Mouse (Mus musculus) heart, adult 2 months (tissue): ENCODE results near the gene Gm37240. TPM values are rescaled to one million over a fixed set of nuclear protein-coding genes. Genes with fewer than 3 reads are reported as not detected.
A peak's percentile ranks its signal among the peaks of the same experiment; 100 is the strongest.

ENCODE experiments used
- DNase-seq, 2 experiments: peaks; one replicate each; pipeline ENCODE4 v3.0.0; 2021
- H3K27ac ChIP-seq: fragments of 200-600 bp; 2 replicates; pipeline ENCODE4 v1.8.1; 2022
- H3K27me3 ChIP-seq: fragments of 200-500 bp; 2 replicates; pipeline ENCODE4 v1.6.1; 2012; ENCODE audit warnings: mild to moderate bottlenecking, low read length, inconsistent platforms, mixed read lengths; ENCODE audit not compliant: control insufficient read depth, insufficient read depth
- H3K36me3 ChIP-seq: fragments of 200-500 bp; 2 replicates; pipeline ENCODE4 v1.6.1; 2012; ENCODE audit warnings: low read length, inconsistent platforms; ENCODE audit not compliant: control insufficient read depth, insufficient read depth
- H3K4me1 ChIP-seq: fragments of 200-500 bp; 2 replicates; pipeline ENCODE4 v1.6.1; 2011; ENCODE audit warnings: low read length; ENCODE audit not compliant: control insufficient read depth, insufficient read depth
- H3K4me3 ChIP-seq: fragments of 200-600 bp; 2 replicates; pipeline ENCODE4 v1.8.1; 2022
- H3K79me2 ChIP-seq: fragments of 200-500 bp; replicated peaks from 2 replicates; pipeline ENCODE4 v1.6.1; 2012; ENCODE audit warnings: mild to moderate bottlenecking, inconsistent platforms, low read length, moderate library complexity, mixed read lengths; ENCODE audit not compliant: control insufficient read depth, insufficient read depth
- H3K9ac ChIP-seq: fragments of 200-500 bp; 2 replicates; pipeline ENCODE4 v1.6.1; 2012; ENCODE audit warnings: low read depth, mild to moderate bottlenecking, control low read depth, inconsistent platforms, low read length, mixed read lengths
- CTCF ChIP-seq: fragments of 200-600 bp; IDR thresholded peaks from 2 replicates; pipeline ENCODE4 v1.8.1; 2022; ENCODE audit warnings: antibody characterized with exemption, mild to moderate bottlenecking, moderate library complexity
- EP300 ChIP-seq: fragments of 200-500 bp; IDR thresholded peaks from 2 replicates; pipeline ENCODE4 v1.6.1; 2011; ENCODE audit warnings: low read depth, low read length, control low read depth; ENCODE audit not compliant: insufficient read depth
- POLR2A ChIP-seq: fragments of 200-500 bp; IDR thresholded peaks from 2 replicates; pipeline ENCODE4 v1.6.1; 2011; ENCODE audit warnings: mild to moderate bottlenecking, low read depth, low read length, control low read depth; ENCODE audit not compliant: insufficient read depth
- WGBS: fragments of 180-500 bp; shearing (Covaris S2); methylation state at CpG from one replicate; pipeline ENCODE4 v1.1.7; 2018; 5-methylcytosine and 5-hydroxymethylcytosine counted together
- intact Hi-C: fragments of 180-260 bp; cut with DNase I; formaldehyde crosslinking; loops from one replicate; pipeline ENCODE4 v1.15.1; 2025
- polyA plus RNA-seq: library from polyadenylated mRNA; depleted of rRNA; stranded (reverse); fragments of >200 nt; gene quantifications from 2 replicates; pipeline ENCODE4 v1.2.3, GENCODE M21; 2012
- total RNA-seq, 2 experiments: library from RNA; stranded (reverse); gene quantifications; 2 replicates each; pipeline ENCODE4 v1.2.3; 2021

The Gm37240 gene
- total and polyA plus RNA-seq, 3 experiments: 25.0 to 45.3 (median 36.6) TPM

GRCm38 (mm10) chr3:85348021-85348420 is 539.3 kb downstream of the Gm37240 start:
- intact Hi-C loops: no loop called here
- 74% methylated on average over 6 of the region's 6 CpGs for WGBS

GRCm38 (mm10) chr3:85341103-85341860 is 546.0 kb downstream of the Gm37240 start:
- no peak overlapping the region for H3K4me3 ChIP-seq
- H3K36me3 ChIP-seq: 0 out of 2 replicates have a peak, but pooled peaks cover 2% of the 10 kb centered on the region
- H3K27ac ChIP-seq: peak overlapping the region; percentile 10
- no peaks in the 10 kb centered on the region for H3K4me1 ChIP-seq
- 72% methylated on average over 12 of the region's 12 CpGs for WGBS
- no peaks in the 10 kb centered on the region for H3K27me3 ChIP-seq
- TF ChIP-seq EP300 (no peak), CTCF (no peak), POLR2A (no peak)
- H3K9ac ChIP-seq: no peak overlapping the region
- intact Hi-C loops: loop anchor here (5.0 kb wide), 1 partner anchor 36 kb away; no protein-coding TSS in a partner anchor
- no peaks in the 10 kb centered on the region for H3K79me2 ChIP-seq
- no peak for DNase-seq

More at GRCm38 (mm10) chr3:85348021-85348420, 539.3 kb downstream of the Gm37240 start:
- DNase-seq: no peak
- H3K27ac ChIP-seq: no peak overlapping the region
- H3K27me3 ChIP-seq: no peaks in the 10 kb centered on the region
- H3K4me1 ChIP-seq: no peaks in the 10 kb centered on the region; the same call in 1 of the 2 replicates
- H3K9ac ChIP-seq: no peak overlapping the region
- TF ChIP-seq CTCF: no peak
- TF ChIP-seq POLR2A: no peak
- no peak for TF ChIP-seq EP300
- no peak overlapping the region for H3K4me3 ChIP-seq
- no peaks in the 10 kb centered on the region for H3K79me2 ChIP-seq
- no peaks in the 10 kb centered on the region for H3K36me3 ChIP-seq

GRCm38 (mm10) chr3:85340491-85340890 is 546.8 kb downstream of the Gm37240 start:
- H3K27me3 ChIP-seq: no peaks in the 10 kb centered on the region
- intact Hi-C loops: loop anchor here (5.0 kb wide), 1 partner anchor 37 kb away; no protein-coding TSS in a partner anchor
- DNase-seq: no peak
- TF ChIP-seq EP300 (no peak), CTCF (no peak), POLR2A (no peak)
- peak overlapping the region; percentile 87 for H3K27ac ChIP-seq
- H3K4me3 ChIP-seq: no peak overlapping the region
- 28% methylated on average over 3 of the region's 3 CpGs for WGBS
- H3K9ac ChIP-seq: no peak overlapping the region
- 0 out of 2 replicates have a peak, but pooled peaks cover 2% of the 10 kb centered on the region for H3K36me3 ChIP-seq
- no peaks in the 10 kb centered on the region for H3K4me1 ChIP-seq
- no peaks in the 10 kb centered on the region for H3K79me2 ChIP-seq

- Histone ChIP-seq H3K27me3 (no peaks in the 10 kb centered on the region), H3K36me3 (0 out of 2 replicates have a peak, but pooled peaks cover 2% of the 10 kb centered on the region), H3K9ac (no peak overlapping the region), H3K27ac (peak overlapping the region; percentile 87), H3K4me1 (no peaks in the 10 kb centered on the region), H3K4me3 (no peak overlapping the region), H3K79me2 (no peaks in the 10 kb centered on the region)
- intact Hi-C loops: loop anchor here (5.0 to 10.0 kb wide), 3 partner anchors 37 to 413 kb away; no protein-coding TSS in a partner anchor
- no peak for TF ChIP-seq POLR2A
- TF ChIP-seq EP300: no peak
- TF ChIP-seq CTCF: no peak
- WGBS: 67% methylated on average over 2 of the region's 2 CpGs
- DNase-seq: no peak
Measured at GRCm38 (mm10) chr3:85339926-85340325, 547.4 kb downstream of the Gm37240 start.

DNA sequence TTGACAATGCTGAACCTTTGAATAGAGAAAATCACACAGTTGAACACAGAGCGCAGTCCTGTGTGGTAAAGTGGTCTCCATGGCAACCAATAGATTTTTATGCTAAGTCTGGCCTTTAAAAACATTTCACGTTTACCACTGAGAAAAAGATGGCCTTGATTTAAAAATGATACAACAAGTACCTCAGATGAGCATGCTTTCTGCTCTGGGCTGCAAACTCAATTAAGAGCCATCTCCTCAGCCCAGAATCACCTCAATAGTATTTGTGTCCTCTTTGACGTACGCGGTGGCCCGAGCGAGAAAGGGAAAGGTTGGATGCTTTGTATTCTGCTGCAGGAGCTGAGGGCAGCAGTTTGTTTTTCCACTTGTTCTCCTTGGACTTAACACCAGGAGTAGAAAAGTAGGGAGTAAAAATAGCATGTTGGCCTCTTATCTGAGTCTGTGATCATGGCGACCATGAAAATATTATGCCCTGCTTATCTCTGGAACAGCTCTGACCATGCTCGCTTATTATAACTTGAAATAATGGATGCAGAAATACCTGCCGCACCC is 548.0 kb downstream of the Gm37240 start:
- H3K79me2 ChIP-seq: no peaks in the 10 kb centered on the region
- H3K4me3 ChIP-seq: no peak overlapping the region
- TF ChIP-seq CTCF: 0 out of 2 replicates have a peak, but pooled peaks have one; percentile 3
- 0 out of 2 replicates have a peak, but pooled peaks have one; percentile 13 for TF ChIP-seq EP300
- no peak for TF ChIP-seq POLR2A
- H3K27me3 ChIP-seq: no peaks in the 10 kb centered on the region
- no peaks in the 10 kb centered on the region for H3K4me1 ChIP-seq
- 0 out of 2 replicates have a peak, but pooled peaks cover 2% of the 10 kb centered on the region for H3K36me3 ChIP-seq
- intact Hi-C loops: loop anchor here (5.0 to 10.0 kb wide), 2 partner anchors 125 to 412 kb away; no protein-coding TSS in a partner anchor
- H3K9ac ChIP-seq: no peak overlapping the region
- DNase-seq: peak in 1 of 2 experiments; percentile 47
- H3K27ac ChIP-seq: peak overlapping the region; percentile 87
- WGBS: 56% methylated on average over 10 of the region's 10 CpGs

GRCm38 (mm10) chr3:85338755-85339095 is 548.6 kb downstream of the Gm37240 start:
- 81% methylated on average over 3 of the region's 3 CpGs for WGBS
- peak overlapping the region; percentile 79 for H3K27ac ChIP-seq
- intact Hi-C loops: loop anchor here (5.0 to 10.0 kb wide), 2 partner anchors 124 to 411 kb away; no protein-coding TSS in a partner anchor

More at GRCm38 (mm10) chr3:85338755-85339095, 548.6 kb downstream of the Gm37240 start:
- TF ChIP-seq CTCF: no peak
- TF ChIP-seq EP300: no peak
- TF ChIP-seq POLR2A: no peak
- Histone ChIP-seq H3K79me2 (no peaks in the 10 kb centered on the region), H3K4me3 (no peak overlapping the region), H3K4me1 (no peaks in the 10 kb centered on the region), H3K9ac (no peak overlapping the region), H3K36me3 (0 out of 2 replicates have a peak, but pooled peaks cover 2% of the 10 kb centered on the region), H3K27me3 (no peaks in the 10 kb centered on the region)
- no peak for DNase-seq
